Mouse (Mus musculus): ENCODE data around the gene Taf5.

Taf5 gene

GRCm38 (mm10) chr19:47121054-47121453 lies 53.5 kb downstream of the Taf5 start:
- no peak for TF ChIP-seq GATA4 (IDR thresholded peaks at IDR 0.05; ENCODE audit: insufficient replicate concordance, low read length)

GRCm38 (mm10) chr19:47122802-47123201 lies 55.3 kb downstream of the Taf5 start:
- no peak for TF ChIP-seq GATA4 (IDR thresholded peaks at IDR 0.05; ENCODE audit: insufficient replicate concordance, low read length)

GRCm38 (mm10) chr19:47128164-47128563 lies 60.6 kb downstream of the Taf5 start:
- TF ChIP-seq GATA4 (IDR thresholded peaks at IDR 0.05; ENCODE audit: insufficient replicate concordance, low read length), result no peak

- TF ChIP-seq GATA4 (IDR thresholded peaks at IDR 0.05; ENCODE audit: insufficient replicate concordance, low read length), result no peak
These were observed 61.3 kb downstream of the Taf5 start for GRCm38 (mm10) chr19:47128835-47129234.

- no peak for TF ChIP-seq GATA4 (IDR thresholded peaks at IDR 0.05; ENCODE audit: insufficient replicate concordance, low read length)
These were observed 63.1 kb downstream of the Taf5 start for GRCm38 (mm10) chr19:47130551-47131125.
